Mouse (Mus musculus) urinary bladder, postnatal 10 days (tissue): ENCODE results near the gene Lrp6.

Experiments used
- DNase-seq: peaks from one replicate; pipeline ENCODE4 v3.0.0; 2022; ENCODE audit warnings: low spot score

Lrp6 gene

DNA sequence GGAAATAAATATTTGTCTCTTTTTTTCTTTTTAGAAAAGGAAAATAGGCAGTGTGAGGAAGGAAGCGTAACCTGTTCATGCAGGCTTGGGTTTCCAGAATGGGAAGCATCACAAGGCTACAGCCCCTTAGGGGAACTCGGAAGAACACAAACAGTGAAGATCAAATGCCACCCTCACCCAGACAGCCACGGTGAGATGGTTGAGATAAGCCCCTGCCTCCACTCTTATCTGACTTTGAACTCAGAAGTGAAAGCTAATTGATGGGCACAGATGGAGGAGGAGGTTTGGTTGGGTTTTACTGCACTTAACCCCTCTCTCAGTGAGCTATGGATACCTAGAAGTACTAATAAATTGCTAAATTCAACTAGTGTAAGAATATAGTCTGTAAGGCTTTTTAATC, 33.7 kb downstream of the Lrp6 start:
- DNase-seq: no peak

DNA sequence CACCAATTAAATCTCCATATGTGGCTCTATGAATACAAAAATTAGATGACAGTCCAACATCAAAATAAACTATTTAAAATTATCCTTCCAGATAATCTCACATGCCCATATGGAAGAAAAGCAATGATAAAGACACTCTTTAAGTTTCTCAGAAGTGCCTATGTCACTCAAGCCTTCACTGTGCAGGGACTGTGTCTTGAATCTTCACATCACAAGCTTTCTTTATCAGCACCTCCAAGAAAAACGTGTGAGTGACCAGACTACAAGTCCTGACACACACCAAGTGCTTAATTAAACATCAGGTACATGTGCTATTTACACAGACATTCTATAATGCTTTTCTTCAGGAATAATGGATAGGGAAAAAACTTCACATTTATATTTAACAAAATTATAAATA, 34.8 kb downstream of the Lrp6 start:
- DNase-seq: no peak

DNA sequence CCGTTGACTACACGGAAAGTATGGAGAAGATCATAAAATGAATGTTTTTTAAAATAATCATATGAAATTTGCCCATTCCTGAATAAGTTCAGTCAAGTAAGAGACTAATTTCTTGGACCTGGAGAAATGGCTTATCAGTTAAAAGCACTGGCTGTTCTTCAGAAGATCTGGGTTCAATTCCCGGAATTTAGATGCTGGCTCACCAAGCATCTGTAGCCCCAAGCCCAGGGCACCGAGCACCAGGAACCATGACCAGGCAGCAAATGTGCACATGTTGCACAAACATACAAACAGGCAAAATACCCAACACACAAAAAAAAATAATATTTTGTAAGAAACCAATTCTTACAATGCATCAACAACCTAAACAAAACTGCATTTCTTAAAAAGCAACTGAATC, 37.4 kb downstream of the Lrp6 start:
- no peak for DNase-seq

DNA sequence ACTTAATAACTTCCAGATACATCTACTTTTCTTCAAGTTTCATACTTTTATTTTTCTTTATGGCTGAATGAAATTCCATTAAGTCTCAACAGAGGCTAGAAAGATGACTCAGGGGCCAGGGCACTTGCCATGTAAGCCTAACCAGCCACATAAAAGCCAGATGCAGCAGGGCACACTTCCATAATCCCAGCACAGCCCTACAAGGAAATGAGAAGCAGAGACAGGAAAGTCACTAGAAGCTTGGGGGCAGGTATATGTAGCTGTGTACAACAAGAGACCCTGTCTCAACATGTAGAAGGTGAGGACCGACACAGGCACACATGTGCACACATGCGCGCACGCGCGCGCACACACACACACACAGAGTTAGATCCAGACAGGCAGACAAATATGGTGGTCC, 38.4 kb downstream of the Lrp6 start:
- no peak for DNase-seq

DNA sequence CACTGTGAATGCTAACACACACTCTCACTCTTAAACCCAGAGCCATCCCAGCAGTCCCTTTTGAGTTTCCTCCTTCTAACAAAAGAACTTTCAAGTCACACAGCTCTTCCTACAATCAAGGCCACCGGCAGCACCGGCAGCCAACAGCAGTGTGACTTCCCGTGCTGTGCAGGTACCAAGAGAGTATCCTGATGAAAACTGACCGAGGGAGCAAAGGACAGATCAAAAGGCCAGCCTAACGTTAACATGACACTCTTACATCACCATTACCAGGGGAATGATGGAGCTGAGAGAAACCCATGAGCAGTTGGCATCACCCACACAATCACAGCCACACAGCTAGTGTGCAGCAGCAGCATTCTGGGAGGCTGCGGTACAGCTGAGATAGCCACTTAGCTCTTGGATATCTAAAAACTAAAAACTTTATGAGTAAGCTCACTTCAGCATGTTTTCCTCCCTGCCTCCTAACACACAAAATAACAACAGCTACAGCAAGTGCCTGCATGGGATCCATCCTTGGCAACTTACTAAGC, 39.1 kb downstream of the Lrp6 start:
- DNase-seq: no peak

DNA sequence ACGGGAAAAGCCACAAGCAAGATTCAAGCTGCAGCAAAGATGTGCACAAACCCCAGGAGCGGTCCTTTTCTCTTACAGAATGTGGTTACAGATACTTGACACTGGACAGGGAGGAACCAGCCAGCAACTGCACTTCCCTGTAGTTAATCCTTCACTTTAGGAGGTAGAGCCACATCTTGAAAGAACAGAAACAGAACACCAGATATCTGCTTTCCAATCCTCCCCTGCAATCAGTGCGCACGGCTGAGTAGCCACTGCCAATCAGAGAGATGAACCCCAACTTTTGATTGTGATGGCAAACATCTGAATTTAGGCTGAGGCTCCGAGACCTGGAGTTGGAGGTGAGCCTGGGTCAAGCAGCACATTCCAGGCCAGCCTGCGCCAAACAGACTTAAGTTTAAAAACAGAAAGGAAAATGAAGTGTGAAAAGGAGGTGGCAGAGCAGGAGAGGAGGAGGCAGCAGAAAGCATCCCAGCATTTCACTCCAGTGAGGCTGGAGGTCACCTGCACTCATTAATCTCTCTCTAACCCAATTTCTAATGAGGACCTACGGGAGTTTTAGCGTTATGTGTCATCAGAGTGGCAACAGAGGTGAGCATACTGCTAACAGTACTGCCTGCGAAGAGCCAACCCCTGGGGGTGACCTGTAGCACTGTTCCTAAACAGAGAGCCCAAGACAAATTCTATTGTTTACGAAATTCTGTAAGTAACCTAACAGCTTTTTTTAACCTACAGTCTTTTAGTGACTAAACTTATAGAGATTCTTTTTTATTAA, 39.8 kb downstream of the Lrp6 start:
- DNase-seq: no peak

DNA sequence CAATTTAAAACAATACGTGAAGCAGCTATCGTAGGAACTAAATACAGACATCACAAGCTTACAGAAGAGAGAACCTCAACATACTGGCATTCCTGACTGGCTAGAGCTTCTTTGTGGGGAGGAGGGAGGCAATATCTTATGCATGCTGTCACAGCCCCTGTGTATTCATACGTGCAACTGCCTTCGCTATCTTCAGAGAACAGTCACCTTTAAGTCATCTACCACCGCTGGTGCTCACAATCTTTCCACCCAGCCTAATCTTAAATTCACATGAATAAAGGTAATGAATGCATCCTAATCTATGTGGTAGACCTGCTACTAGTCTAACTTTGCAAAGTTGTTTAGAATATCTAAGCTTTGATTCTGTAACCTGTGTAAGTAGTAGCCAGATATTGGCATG, 40.5 kb downstream of the Lrp6 start:
- no peak for DNase-seq

DNA sequence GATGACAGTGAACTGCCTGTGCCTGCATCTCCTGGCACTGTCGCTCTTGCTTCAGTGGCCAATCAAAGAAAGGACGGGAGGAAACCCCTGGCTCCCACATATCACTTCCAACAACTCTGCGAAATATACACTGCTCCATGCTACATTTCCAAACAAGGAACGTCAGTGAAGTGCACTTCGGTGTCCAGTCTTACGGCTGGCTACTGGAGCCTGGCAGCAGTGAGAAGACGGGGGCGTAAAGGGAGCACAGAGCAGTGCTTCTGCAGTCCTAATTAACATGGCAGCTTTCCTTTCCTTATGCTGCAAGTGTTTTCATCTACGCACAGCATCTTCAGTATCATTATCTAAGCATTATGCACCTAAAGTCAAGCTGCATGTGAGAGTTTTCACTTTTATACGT, 45.4 kb downstream of the Lrp6 start:
- DNase-seq: no peak

DNA sequence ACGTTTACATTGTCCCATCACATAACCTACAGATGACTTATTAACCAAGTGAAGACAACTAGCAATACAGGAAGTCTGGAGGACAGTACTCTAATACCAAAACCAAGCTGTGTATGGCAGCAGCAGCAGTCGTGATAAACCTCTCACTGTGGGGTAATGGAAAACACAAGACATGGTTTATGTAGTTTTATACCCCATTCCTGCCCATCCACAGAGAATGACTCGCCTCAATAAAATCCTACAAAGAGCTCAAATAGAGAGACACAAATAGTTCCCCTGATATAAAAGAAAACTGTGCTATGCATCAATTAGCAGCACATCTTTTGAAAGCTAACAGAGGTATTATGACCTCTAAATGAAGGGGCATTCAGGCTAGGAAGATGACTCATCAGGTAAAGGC, 45.9 kb downstream of the Lrp6 start:
- no peak for DNase-seq

DNA sequence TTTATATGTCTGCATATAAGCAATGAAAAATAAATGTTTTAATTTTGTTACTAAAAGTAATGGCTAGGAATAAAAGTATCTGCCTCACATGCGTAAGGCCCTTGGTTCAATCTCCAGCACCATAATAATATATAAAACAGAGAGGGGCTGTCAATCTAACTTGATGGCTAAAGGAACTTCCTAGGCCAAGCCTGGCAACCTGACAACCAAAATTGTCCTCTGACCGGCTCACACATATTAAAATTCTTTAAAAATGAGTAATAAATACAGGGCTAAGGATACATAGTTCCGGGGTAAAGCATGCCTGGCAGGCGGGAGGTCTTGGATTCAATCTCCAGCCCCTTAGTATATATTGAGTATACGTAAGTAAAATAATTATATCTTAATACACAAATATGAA, 48.3 kb downstream of the Lrp6 start:
- no peak for DNase-seq

DNA sequence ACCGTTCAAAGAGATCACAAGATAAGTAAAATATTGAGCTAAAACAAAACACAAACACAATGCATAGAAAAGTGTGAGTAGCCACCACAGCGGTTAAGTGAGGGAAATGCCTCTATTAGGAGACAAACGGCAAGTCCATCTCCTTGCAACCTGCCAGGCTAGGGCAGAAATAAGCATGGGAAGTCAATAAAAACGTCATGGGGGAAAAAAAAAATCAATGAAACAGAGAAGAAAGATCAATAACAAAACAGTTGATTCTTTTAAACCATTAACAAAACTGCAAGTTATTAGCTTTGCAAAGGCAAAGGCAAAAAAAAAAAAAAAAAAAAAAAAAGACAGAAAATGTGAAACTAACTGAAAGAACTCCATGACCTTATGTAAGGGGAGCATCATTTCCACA, 49.6 kb downstream of the Lrp6 start:
- DNase-seq: no peak

DNA sequence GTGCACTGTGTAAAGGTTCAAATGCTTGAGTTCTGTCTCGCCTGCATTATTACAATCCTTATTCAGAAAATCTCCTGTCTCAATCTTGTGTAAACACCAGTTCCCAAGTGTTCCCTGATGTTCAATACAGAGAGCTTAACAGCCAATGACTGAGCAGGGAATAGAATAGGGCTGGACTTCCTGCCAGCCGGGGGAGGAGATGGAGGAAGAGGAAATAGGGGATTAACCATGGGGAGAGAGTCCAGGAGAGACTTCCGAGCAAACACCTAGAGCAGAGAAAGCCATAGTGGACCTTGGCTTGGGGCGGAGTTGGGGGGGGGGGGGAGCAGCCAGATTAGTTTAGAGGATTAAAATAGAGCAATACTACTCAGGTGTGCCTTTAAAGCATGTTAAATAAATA, 51.3 kb downstream of the Lrp6 start:
- no peak for DNase-seq

DNA sequence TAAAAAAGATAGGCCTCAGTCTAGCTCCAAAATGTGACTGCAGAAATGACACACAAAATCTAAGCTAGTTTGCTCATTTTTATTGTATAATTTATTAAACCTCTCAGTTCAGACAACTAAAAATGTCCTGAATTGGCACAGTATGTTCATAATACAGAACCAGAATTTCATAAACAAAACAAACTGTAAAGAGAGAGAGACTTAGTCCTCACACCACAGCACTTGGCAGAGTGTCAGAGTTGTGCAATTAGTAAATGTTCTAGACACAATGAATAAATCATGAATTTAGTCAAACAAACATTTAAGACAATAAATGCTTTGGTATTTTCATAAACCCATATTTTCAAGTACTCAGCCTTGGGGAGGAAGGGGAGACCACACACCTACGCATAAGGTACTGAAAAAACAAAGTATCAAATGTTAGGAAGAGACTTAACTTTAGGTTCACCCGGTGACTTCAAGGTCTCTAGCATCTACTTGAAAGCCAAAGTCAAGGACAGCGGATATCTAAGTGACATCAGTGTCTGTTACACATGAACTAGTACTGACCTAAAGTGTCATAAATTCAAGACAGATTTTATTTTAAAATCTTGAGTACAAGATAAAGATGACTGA, 52.8 kb downstream of the Lrp6 start:
- no peak for DNase-seq

DNA sequence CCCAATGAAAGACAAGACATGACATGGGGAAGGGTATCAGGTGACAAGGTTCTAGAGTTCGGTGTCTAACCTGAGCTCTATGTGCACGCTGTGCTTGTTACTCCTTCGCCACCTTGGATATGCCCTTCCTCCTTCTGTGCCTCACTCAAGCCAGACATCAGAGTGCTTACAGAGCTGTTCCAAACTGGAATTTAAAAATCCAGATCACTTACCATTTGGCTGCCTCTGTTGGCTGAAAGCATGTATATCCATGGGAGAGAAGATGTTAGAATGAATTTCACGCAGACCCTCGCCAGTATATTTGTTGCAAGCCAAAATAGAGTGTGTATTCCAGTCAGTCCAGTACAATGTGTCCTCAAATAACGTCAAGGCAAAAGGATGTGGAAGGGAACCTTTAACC, 53.8 kb downstream of the Lrp6 start:
- DNase-seq: no peak

DNA sequence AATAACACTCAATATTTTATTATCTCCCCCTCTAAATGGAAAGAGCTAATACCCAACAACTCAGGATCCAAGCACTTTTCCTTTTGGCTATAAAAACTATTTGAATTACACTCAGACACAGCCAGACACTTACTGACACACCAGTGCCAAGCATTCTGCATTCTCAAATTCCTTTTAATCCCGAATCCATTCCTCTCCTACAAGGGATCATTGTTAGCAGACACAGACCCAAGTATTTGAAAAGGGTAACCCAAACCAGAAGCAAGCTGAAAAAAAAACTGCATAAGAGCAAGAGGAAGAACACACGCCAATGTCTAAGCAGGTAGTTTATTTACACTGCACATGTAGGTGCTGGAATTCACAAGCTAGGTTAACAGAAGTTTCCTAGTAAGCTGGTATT, 54.3 kb downstream of the Lrp6 start:
- no peak for DNase-seq

DNA sequence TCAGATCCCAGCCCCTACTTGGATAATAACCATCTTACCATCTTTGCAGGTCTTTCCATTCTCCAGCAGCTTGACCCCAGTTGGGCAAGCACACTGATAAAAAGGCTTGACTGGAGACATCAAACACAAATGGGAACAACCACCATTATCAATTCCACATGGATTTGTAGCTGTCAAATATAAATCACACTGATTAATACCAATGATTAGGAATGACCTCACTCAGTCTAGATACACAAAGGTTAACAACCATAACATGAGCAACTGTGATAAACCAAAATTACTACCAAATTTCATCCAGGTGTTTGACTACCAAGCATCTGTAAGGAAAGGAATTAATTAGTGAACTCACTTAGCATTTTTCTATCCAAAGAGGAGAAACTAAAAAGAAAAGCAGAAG, 55.6 kb downstream of the Lrp6 start:
- no peak for DNase-seq

DNA sequence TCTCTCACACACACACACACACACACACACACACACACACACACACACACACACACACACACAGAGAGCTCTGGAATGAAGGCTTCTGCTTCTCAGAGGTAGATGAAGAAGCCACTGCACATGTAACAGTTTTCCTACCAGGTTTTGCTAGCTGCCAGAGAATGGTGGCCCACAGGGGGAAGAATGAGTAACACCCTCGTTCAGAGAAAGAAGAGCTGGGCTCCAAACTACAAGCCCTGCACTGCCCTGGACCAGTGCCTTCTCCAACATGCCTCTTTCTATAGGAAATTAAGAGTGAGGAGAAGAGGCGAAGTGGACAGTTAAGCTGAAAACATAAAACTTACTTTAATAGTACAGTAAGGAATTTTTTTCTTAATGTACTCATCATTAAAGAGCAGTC, 56.5 kb downstream of the Lrp6 start:
- DNase-seq: no peak

DNA sequence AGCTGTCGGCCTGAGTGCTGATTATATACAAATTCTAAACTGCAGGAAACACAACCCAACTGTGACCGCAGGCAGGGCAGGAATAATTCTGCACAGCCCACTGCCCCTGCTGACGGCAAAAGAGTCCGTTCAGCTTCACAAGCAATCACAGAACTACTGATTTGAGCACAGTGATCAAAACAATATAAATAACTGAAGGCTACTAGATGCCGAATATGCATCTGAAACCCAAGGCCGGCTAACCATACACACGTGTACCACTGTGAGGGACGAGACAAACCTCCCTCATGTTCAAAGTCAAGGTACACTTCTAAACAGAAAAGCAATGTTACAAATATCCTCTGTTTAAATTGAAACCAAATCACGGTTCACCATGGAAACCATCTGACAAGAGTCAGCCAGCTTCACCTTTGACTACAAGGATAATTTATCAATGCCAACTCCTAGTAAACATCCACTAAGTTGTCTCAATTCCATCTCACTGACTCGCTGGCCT, 57.0 kb downstream of the Lrp6 start:
- no peak for DNase-seq

DNA sequence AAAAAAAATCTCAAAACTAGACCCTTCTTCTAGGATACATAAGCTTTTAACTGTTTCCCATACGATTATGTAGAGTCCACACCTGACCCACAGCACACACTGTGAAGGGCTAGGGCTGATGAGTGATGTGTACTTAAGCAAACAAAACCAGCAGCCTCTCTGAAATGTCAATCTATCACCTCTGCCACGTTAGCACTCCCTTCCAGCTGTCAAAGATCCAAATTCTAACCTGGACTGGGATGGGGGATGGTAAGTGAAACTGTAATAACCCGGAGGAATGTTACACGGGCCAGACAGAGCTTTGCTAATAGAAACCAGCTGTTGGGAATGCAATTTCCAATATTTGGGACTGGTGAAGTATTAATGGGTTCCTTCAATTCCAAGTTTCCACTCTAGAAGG, 61.9 kb downstream of the Lrp6 start:
- no peak for DNase-seq

DNA sequence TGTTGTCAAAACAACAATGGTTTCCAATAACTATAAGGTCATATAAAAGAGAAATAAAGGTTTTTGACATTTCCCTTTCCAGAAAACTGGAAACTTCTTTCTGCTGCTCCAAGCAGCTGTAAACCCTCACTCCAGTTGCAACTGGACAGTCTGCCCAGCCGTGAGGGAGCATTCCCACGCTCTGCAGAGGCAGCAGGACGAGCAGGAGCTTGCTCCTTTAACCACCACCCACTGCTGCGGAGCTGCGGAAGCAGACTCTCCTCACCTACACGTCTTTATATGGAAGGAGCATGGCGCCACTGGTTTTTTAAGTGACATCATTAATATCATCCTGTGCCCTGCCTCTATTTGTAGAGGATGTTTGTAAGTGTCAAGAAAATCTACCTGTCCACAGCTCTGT, 64.4 kb downstream of the Lrp6 start:
- DNase-seq: no peak

DNA sequence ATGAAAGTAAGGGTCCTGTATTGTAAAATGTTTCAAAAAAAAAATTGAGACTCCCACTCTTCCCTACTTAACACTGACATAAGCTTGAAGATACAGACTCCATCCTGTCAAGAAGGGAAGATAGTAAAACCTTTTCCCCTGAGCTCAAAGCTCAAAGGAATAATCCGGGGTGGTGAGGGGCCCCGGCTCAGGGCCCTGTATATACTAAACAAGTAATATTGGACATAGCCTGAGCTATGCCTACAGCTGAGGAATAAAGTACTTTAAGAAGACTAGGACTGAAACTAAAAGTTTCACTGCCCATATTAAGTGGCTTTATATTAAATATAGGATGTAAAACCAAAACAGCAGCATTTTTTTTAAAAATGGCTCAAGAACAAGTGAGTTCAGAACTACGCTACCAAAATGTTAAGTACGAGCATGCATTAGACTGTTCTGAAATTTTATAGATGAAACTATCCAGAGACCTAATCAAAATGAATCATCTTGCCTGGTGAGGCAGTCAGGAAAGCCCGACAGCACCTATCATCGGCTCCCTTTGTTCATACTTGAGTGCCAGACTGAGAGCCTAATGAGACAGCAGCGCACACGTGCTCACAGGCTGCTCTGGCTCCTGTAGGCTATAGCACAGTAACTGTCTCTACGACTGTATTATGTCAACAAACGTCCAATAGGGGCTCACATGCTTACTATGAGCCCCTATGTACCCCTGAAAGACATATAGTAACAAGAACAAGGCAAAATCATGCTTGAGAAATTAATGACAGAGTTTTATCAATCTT, 66.2 kb downstream of the Lrp6 start:
- DNase-seq: no peak

DNA sequence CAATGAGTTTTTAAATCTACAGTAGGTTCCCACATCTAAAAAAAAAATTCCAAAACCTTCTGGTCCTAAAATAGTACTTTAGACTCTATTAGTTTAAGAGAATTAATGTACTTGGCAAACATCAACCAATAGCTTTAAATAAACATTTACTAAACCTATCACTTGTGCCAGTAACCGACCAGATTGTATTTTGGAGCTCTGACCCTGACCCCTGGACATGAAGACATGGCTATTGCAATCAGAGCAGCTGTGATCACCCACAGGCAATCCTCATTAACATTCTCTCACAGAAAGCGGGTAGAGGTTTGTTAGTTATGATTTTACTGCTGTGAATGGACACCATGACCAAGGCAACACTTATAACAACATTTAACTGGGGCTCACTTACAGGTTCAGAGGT, 67.7 kb downstream of the Lrp6 start:
- DNase-seq: no peak

DNA sequence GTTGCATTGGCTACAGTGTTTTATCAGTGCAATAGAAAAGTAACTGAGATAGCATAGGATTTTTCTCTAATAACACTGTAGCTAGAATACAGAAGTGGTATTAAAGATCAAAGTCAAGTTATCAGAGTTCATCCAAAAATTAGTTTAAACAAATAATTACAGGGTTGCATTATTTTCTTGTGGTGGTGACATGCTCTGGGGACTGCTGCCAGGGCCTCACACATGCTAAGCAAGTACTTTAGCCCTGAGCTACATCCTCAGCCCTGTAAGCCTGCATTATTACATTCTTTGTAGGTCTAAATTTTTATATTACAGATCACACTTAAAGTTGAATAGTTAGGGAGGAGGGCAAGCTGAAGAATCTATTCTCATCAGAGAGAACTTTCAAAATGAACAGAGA, 68.2 kb downstream of the Lrp6 start:
- DNase-seq: no peak
